Mouse (Mus musculus): ENCODE measurements around the gene Vpreb2. TPM values are rescaled to one million over a fixed set of nuclear protein-coding genes. Genes with fewer than 3 reads are reported as not detected.

The Vpreb2 gene
- not detected in 2 replicates for polyA plus RNA-seq (2012)

DNA sequence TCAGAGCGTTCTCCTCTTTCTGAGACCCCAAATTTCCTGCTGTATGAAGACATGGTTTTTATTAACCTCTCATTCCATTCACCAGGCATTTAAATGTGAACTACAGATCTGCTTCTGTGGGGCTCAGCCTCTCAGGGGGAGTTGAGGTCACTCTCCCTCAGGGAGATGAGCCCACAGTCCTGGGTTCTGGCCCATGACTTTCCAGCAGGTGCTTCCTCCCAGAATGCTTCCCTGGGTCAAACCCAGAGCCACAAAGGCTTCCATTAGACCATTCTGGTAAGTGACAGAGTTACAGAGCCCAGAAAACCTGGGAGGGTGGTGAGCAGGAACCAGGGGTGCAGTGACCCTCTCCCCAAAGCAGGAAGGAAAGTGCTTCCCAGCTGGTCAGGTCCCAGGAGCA lies at the start of gene Vpreb2:
Gene Vpreb2 (plus strand): TSS at position 301 of the 400 bp plus-strand sequence.
- no peak within 1 kb of the TSS for H3K4me3 ChIP-seq (replicated peaks)
- TF ChIP-seq GATA1 (IDR thresholded peaks at IDR 0.05; ENCODE audit: low read length) (no peak), TAL1 (IDR thresholded peaks at IDR 0.05; ENCODE audit: low read length) (no peak)
- H3K4me1 ChIP-seq (ENCODE audit: control insufficient read depth) = peaks cover 8% of the 10 kb centered on the region
- H3K27me3 ChIP-seq (ENCODE audit: control insufficient read depth) = no peaks in the 10 kb centered on the region; the same call in 1 of the 2 replicates
- no peaks in the 10 kb centered on the region for H3K36me3 ChIP-seq (ENCODE audit: control insufficient read depth)
- no peaks in the 10 kb centered on the region for H3K9me3 ChIP-seq (ENCODE audit: control insufficient read depth, low read length)

DNA sequence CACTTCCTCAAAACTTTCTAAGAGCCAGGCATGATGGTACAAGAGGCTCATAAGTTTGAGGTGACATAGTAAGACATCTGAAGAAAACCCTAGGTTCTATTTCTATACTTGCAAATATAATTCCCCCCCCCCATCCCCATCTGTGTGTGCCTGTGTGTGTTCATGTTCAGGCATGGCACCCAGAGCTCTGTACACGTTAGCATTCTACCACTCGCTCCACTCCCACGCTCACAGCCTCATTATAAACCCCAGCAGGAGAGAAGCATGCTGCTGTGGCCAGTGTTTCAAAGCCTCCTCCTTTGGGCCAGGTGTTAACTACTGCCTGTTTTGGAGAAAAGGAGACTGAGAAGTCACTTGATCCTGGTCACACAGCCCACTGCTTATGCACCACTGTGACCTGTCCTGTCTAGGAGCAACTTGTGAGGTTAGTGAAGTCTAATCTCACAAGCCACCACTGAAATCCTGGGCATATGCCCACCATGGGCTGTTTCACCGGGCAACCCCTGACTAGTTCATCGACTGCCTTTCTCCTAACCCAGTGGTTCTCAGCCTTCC lies 48.2 kb upstream of the Vpreb2 start:
- Histone ChIP-seq H3K4me1 (ENCODE audit: control insufficient read depth) (peaks cover 60% of the 10 kb centered on the region), H3K36me3 (ENCODE audit: control insufficient read depth) (no peaks in the 10 kb centered on the region), H3K4me3 (replicated peaks) (no peak overlapping the region), H3K9me3 (ENCODE audit: control insufficient read depth, low read length) (no peaks in the 10 kb centered on the region), H3K27me3 (ENCODE audit: control insufficient read depth) (no peaks in the 10 kb centered on the region)
- TF ChIP-seq TAL1 (IDR thresholded peaks at IDR 0.05; ENCODE audit: low read length) = no peak
- no peak for TF ChIP-seq GATA1 (IDR thresholded peaks at IDR 0.05; ENCODE audit: low read length)

DNA sequence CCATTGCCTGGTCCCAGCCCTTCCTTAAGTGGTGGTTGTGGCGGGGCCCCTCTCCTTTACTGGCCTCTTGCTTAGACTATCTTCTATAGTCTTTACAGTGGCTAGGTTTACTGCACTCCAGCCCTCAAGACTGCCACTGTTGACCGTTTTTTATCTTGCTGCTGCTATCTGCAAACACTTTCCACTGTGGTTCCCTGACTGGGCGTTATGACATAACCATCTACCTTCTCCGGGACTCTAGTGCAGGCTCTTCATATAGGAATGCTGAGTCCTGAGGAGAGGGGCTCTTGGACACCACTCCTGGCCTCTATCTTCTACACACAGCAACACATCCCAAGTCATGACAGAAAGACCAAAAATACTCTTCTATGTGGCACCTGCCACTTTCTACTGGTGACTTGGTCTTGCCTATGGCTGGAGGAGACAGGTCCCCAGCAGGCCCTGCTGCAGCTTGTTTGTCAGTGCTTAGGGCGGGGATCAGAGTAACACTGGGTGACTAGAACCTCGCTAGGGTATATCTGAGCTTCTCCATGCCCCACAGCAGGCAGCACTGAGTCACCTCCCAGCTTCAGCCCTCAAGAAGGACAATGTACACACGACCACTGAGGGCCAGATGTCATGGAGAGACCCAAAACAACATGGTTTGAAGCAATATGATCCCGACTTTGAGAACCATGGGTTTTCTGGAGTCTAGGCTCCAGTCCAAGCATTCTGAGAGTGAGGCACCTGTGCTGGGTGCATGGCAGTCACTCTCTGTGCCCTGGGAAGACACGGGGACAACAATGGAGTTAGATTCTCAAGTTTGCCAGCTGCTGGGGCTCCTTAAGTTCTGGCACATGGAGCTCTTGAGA lies 46.4 kb upstream of the Vpreb2 start:
- no peaks in the 10 kb centered on the region for H3K36me3 ChIP-seq (ENCODE audit: control insufficient read depth)
- no peaks in the 10 kb centered on the region for H3K27me3 ChIP-seq (ENCODE audit: control insufficient read depth)
- no peak overlapping the region for H3K4me3 ChIP-seq (replicated peaks)
- no peak for TF ChIP-seq TAL1 (IDR thresholded peaks at IDR 0.05; ENCODE audit: low read length)
- TF ChIP-seq GATA1 (IDR thresholded peaks at IDR 0.05; ENCODE audit: low read length) = no peak
- H3K9me3 ChIP-seq (ENCODE audit: control insufficient read depth, low read length) = no peaks in the 10 kb centered on the region
- H3K4me1 ChIP-seq (ENCODE audit: control insufficient read depth) = peaks cover 60% of the 10 kb centered on the region

DNA sequence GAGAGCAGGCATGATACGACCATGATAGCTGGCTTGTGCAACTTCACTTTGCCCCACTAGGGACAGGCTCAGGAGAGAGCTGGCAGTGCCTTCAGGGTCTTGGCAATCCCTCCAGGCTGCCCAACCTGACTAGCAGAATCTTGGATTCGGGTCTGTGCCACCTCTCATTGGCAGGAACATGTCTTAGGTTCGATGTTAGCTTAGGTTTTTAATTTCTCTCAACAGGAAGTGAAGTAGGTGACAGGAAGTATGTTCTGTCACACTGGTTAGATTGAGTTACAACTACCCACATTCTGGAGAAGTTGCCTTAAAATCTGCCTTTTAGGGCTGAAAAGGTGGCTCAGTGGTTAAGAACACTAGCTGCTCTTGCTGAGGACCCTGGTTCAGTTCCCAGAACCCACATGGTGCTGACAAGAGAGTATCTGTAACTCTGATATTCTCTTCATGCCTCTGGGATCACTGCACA lies 45.8 kb upstream of the Vpreb2 start:
- no peaks in the 10 kb centered on the region for H3K9me3 ChIP-seq (ENCODE audit: control insufficient read depth, low read length)
- no peak for TF ChIP-seq GATA1 (IDR thresholded peaks at IDR 0.05; ENCODE audit: low read length)
- no peak for TF ChIP-seq TAL1 (IDR thresholded peaks at IDR 0.05; ENCODE audit: low read length)
- no peaks in the 10 kb centered on the region for H3K36me3 ChIP-seq (ENCODE audit: control insufficient read depth)
- H3K4me3 ChIP-seq (replicated peaks) = no peak overlapping the region
- H3K4me1 ChIP-seq (ENCODE audit: control insufficient read depth) = peaks cover 60% of the 10 kb centered on the region
- H3K27me3 ChIP-seq (ENCODE audit: control insufficient read depth) = no peaks in the 10 kb centered on the region

DNA sequence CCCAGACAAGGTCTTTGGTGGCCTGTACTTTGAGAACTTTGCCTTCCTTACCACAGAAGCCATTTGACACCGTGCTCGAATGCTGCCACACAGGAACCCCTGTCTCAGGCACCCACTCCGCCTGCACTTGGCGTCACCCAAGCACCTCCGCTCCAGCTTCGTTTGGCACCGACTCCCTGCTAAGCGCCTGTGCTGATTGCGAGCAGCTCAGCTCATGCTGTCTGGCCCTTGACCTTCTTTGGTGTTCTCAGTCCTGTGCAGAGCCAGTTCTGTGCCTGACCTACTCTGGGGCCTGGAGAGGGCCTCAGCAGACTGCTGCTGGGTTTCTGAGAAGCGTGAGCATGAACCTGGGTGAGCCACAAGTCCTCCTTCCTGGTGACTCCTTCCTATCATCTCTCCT lies 43.5 kb upstream of the Vpreb2 start:
- Histone ChIP-seq H3K36me3 (ENCODE audit: control insufficient read depth) (no peaks in the 10 kb centered on the region), H3K27me3 (ENCODE audit: control insufficient read depth) (no peaks in the 10 kb centered on the region), H3K4me1 (ENCODE audit: control insufficient read depth) (peaks cover 59% of the 10 kb centered on the region), H3K4me3 (replicated peaks) (no peak overlapping the region), H3K9me3 (ENCODE audit: control insufficient read depth, low read length) (no peaks in the 10 kb centered on the region)
- no peak for TF ChIP-seq TAL1 (IDR thresholded peaks at IDR 0.05; ENCODE audit: low read length)
- no peak for TF ChIP-seq GATA1 (IDR thresholded peaks at IDR 0.05; ENCODE audit: low read length)

DNA sequence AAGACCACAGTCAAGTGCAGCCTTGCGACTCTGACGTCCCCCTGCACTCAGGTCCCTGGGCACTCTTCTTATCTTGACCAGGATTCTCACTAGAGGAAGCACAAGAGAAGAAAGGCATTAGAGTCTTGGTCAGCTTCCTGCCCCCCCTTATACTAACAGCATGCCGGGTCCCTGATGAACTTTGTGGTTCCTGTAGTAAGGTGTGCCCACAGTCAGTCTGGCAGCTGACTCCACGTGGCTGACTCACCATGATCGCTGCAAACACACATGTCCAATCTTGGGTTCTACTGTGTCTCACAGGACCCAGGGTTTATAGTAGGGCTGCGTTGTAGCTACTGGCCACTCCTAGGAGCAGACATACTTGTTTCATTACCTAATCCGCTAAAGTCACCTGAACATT lies 42.0 kb upstream of the Vpreb2 start:
- no peaks in the 10 kb centered on the region for H3K36me3 ChIP-seq (ENCODE audit: control insufficient read depth)
- H3K27me3 ChIP-seq (ENCODE audit: control insufficient read depth) = no peaks in the 10 kb centered on the region
- TF ChIP-seq TAL1 (IDR thresholded peaks at IDR 0.05; ENCODE audit: low read length) (no peak), GATA1 (IDR thresholded peaks at IDR 0.05; ENCODE audit: low read length) (no peak)
- H3K9me3 ChIP-seq (ENCODE audit: control insufficient read depth, low read length) = no peaks in the 10 kb centered on the region
- peaks cover 54% of the 10 kb centered on the region for H3K4me1 ChIP-seq (ENCODE audit: control insufficient read depth)
- no peak overlapping the region for H3K4me3 ChIP-seq (replicated peaks)

DNA sequence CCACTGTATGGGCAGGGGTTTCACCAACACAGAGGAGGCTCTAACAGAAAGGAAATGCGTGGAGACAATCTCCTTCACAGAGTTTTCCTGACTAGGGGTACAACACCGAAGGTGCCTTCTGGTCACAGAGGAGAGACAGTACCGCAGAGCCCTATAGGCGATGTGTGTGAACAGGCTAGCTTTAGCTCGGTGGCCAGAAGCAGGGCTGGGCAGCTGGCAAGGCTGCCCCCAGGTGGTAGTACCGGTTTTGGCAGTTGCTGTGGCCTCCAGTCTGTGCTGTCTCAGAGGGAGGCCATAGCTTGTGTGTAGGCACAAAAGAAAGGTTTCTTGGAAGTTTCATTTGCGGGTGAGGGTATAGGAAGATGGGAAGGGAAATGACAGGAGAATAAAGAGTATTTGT lies 41.4 kb upstream of the Vpreb2 start:
- TF ChIP-seq TAL1 (IDR thresholded peaks at IDR 0.05; ENCODE audit: low read length) = no peak
- no peak for TF ChIP-seq GATA1 (IDR thresholded peaks at IDR 0.05; ENCODE audit: low read length)
- no peaks in the 10 kb centered on the region for H3K9me3 ChIP-seq (ENCODE audit: control insufficient read depth, low read length)
- peak overlapping the region; percentile 39 for H3K4me3 ChIP-seq (replicated peaks)
- H3K27me3 ChIP-seq (ENCODE audit: control insufficient read depth) = no peaks in the 10 kb centered on the region
- H3K4me1 ChIP-seq (ENCODE audit: control insufficient read depth) = peaks cover 48% of the 10 kb centered on the region
- no peaks in the 10 kb centered on the region for H3K36me3 ChIP-seq (ENCODE audit: control insufficient read depth)

DNA sequence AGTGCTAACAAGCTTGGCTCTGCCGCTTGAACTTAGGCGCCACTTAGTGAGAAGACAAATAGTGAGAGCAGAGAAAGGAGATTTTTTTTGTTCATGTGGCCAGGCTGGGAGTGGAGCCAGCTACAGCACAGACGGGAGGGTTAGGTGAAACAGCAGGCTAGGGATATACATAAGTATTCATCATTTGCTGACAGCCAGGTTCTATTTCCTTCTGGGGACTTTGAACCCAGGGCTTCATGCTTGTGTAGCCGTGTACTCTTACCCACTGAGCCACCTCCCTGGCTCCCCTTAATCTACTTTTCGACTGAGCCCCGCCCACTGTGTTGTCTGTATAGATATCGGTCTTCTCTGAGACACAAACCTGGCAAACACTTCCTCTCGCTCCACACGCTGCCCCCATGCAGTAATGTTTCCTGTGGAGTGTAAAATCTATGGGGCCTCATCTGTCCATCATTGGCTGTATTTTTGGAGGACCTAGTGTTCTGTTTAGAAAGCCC lies 40.9 kb upstream of the Vpreb2 start:
- no peak for TF ChIP-seq TAL1 (IDR thresholded peaks at IDR 0.05; ENCODE audit: low read length)
- no peak for TF ChIP-seq GATA1 (IDR thresholded peaks at IDR 0.05; ENCODE audit: low read length)
- Histone ChIP-seq H3K4me3 (replicated peaks) (peak overlapping the region; percentile 39), H3K4me1 (ENCODE audit: control insufficient read depth) (peaks cover 43% of the 10 kb centered on the region), H3K27me3 (ENCODE audit: control insufficient read depth) (no peaks in the 10 kb centered on the region), H3K9me3 (ENCODE audit: control insufficient read depth, low read length) (no peaks in the 10 kb centered on the region), H3K36me3 (ENCODE audit: control insufficient read depth) (no peaks in the 10 kb centered on the region)

DNA sequence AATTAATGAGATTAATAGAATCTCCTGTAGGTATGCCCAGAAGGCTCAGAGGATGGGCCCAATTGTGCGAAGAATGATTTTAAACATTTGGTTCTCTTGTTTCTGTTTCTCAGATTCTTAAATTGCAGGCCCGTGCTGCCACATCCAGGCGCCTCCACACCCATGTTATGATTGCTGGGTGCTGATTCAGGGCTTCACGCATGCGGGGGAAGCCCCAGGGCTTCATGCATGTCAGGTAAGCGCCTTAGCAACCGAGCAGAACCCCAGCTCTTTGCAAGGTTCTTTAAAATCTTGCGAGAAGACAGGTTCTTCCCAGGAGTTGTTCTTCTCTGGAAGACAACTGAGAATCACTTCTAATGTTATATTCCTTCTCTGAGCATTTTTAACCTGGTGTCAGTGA lies 36.8 kb upstream of the Vpreb2 start:
- TF ChIP-seq TAL1 (IDR thresholded peaks at IDR 0.05; ENCODE audit: low read length) (no peak), GATA1 (IDR thresholded peaks at IDR 0.05; ENCODE audit: low read length) (no peak)
- Histone ChIP-seq H3K4me3 (replicated peaks) (no peak overlapping the region), H3K27me3 (ENCODE audit: control insufficient read depth) (peaks cover 2% of the 10 kb centered on the region), H3K36me3 (ENCODE audit: control insufficient read depth) (no peaks in the 10 kb centered on the region), H3K9me3 (ENCODE audit: control insufficient read depth, low read length) (no peaks in the 10 kb centered on the region), H3K4me1 (ENCODE audit: control insufficient read depth) (peaks cover 16% of the 10 kb centered on the region)

Measured in erythroblast, embryonic 14.5 days (primary cell).